Mouse (Mus musculus) bone marrow macrophage, adult 2 months (primary cell): Measurements from ENCODE around the gene Ap5b1. TPM values are rescaled to one million over a fixed set of nuclear protein-coding genes. Genes with fewer than 3 reads are reported as not detected.

ENCODE experiments used
- H3K27ac ChIP-seq: 2 replicates; pipeline ENCODE4 v1.5.1; 2012; ENCODE audit warnings: low read depth, low read length; ENCODE audit not compliant: insufficient read depth
- H3K4me1 ChIP-seq: 2 replicates; pipeline ENCODE4 v1.6.1; 2012; ENCODE audit warnings: low read length; ENCODE audit not compliant: control insufficient read depth, insufficient read depth
- H3K4me3 ChIP-seq: 2 replicates; pipeline ENCODE4 v1.5.1; 2012; ENCODE audit warnings: mild to moderate bottlenecking, low read length, moderate library complexity; ENCODE audit not compliant: insufficient read depth
- CTCF ChIP-seq: IDR thresholded peaks from 2 replicates; pipeline ENCODE4 v1.5.1; 2012; ENCODE audit warnings: low read depth, mild to moderate bottlenecking, low read length, moderate library complexity
- POLR2A ChIP-seq: IDR thresholded peaks from 2 replicates; pipeline ENCODE4 v1.6.1; 2012; ENCODE audit warnings: mild to moderate bottlenecking, low read depth, low read length, borderline replicate concordance
- polyA plus RNA-seq: library from polyadenylated mRNA; stranded (reverse); fragments of >200 nt; gene quantifications from 2 replicates; pipeline ENCODE4 v1.2.4, GENCODE M21; 2012; ENCODE audit not compliant: missing spikeins, insufficient read depth, insufficient read length

The Ap5b1 gene
- polyA plus RNA-seq, 1 experiment: 14.4 TPM

DNA sequence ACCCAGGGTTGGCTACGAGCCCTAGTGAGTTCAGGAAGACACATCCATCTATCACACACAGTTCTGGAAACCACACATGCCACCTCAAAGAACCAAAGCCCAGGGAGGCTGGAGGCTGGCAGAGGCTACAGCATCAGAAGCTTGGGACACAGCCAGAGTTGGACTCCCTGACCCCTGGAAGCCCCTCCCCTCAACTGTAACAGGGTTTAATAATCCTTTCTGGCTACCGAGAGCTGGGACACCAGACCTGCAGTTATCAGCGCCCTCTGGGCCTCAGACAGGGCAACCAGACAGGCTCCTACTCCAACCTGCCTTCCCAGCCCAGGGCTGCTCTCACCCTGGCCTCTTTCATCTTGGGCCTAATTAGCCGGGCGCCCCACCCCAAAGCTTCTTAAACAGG is 1.5 kb upstream of the Ap5b1 start:
- no peak overlapping the region for H3K27ac ChIP-seq
- H3K4me1 ChIP-seq: peaks cover 18% of the 10 kb centered on the region
- H3K4me3 ChIP-seq: no peak overlapping the region
- TF ChIP-seq POLR2A (no peak), CTCF (no peak)

DNA sequence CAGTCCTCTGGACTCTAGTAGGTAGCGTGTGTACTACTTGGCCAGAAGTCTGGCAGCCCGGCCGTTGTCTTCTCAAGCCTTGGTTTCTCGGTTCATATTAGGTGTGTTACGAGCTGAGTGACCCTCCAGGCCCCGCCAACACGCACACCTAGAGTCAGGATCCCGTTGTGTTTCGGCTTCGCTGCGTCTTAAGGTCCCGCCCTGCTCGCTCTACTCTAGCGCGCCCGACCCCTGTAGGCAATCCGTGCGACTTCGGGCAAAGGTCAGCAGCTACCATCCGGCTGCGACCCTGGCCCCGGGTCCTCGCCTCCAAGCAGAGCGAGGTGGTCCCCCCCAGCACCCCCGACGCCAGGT is 668 bp upstream of the Ap5b1 start:
- TF ChIP-seq POLR2A: no peak
- no peak for TF ChIP-seq CTCF

DNA sequence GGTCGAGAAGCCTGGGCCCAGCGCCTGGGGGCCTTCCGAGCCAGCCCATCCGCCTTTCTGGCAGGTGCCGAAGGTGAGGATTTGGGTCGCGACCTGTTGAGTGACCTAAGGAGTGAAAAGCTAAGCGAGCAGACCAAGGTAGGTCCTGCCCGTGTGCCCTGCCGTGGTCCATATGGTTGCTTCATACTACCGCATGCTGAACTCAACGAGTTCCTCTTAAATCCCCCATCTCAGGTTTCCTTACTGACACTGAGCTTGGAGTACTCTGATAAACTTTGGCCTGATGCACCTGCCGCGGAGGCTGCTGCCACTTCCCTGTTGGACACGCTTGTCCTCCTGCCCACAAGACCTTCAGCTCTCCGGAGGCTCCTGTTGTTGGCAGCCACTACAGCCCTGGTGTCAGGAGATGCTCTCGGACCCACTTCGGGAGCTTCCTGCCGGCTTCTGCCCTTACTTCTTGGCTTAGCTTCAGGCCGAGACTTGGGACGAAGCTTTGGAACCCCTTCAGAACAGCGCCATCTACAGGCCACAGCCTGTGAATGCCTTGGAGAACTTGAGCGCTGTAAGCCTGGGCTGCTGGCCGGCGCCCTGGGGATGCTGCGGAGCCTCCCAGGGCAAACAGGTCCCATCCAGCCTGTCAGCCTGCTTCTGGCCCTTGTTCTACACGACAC is 780 bp downstream of the Ap5b1 start:
- peak overlapping the region; percentile 88 for H3K4me3 ChIP-seq

More for the DNA sequence above, 668 bp upstream of the Ap5b1 start:
- peak overlapping the region; percentile 53 for H3K27ac ChIP-seq
- H3K4me1 ChIP-seq: peaks cover 23% of the 10 kb centered on the region
- H3K4me3 ChIP-seq: peak overlapping the region; percentile 88

DNA sequence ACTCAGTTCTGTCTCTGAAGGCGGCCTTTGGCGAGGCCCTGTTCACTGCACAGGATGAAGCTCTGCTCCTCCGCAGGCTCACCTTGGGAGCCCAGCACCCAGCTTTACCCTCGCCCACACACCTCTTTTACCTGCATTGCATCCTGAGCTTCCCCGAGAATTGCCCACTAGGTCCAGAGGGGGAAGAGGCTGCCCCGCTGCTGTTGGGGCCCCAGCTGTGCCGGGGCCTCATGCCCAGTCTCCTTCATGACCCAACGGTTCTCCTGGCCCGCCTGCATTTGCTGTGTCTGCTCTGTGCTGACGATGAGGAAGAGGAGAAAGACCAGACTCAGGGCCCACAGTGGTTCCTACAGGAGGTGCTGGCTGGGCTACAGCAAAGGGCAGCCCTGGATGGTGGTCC is 1.7 kb downstream of the Ap5b1 start:
- H3K4me1 ChIP-seq: peaks cover 35% of the 10 kb centered on the region
- no peak for TF ChIP-seq POLR2A
- TF ChIP-seq CTCF: no peak
- peak overlapping the region; percentile 94 for H3K27ac ChIP-seq
- peak overlapping the region; percentile 88 for H3K4me3 ChIP-seq

More for the DNA sequence above, 780 bp downstream of the Ap5b1 start:
- peaks cover 33% of the 10 kb centered on the region for H3K4me1 ChIP-seq
- peak overlapping the region; percentile 94 for H3K27ac ChIP-seq
- peak; percentile 70 for TF ChIP-seq CTCF
- no peak for TF ChIP-seq POLR2A

DNA sequence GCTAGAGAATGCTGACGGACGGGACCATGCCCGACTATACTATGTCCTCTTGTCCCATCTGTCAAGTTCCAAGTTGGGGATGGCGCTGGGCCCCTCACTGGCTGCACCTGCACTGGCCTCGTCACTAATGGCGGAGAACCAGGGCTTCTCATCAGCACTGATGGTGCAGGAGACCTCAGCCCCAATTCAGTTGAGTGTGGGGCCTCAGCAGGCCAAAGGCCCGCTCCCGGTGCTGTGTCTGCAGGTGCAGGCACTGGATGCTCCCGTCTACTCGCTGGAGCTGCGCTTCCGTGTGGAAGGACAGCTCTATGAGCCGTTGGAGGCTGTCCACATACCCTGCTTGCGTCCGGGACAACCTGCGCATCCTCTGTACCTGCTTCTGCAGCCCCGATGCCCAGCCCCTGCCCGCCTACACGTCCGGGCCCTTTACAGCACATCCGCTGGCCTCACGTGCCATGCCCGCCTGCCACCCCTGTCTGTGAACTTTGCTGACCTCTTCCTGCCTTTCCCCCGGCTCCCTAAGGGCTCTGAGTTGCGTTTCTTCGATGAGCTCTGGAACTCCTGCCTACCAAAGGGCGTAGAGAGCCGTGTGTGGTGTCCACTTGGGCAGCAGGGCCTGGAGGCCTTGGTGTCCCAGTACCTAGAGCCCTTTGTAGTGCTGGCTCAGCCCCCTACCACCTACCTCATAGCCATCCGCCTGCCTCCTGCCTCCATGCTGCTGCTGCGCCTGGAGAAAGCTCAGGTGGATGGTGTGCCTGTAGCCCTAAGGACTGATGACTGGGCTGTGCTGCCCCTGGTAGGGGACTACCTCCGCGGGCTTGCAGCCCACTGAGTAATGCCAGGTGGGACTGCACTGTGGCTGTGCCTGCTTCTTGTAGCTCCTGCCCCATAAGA is 2.8 kb downstream of the Ap5b1 start:
- TF ChIP-seq POLR2A (no peak), CTCF (no peak)
- H3K4me1 ChIP-seq: peaks cover 37% of the 10 kb centered on the region
- H3K4me3 ChIP-seq: no peak overlapping the region
- H3K27ac ChIP-seq: peak overlapping the region; percentile 94

DNA sequence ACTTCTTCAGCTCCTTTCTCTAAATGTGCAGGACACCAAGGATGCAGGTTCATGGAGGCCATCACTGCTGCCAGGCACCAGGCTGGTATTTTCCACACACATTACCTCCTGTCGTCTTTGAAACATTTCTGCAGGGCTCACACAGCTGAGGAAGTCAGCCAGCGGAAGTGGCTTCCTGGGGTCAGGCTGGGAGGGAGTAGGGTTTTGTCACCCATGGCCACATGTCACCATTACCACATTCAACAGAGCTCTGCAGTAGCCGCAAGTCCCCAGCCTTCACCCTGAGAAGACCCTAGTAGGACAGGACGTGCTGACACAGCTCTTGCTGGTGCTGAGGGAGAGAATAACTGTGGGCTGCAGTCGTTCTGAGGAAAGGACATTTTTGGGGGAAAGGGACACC is 4.0 kb downstream of the Ap5b1 start:
- peak overlapping the region; percentile 94 for H3K27ac ChIP-seq
- peak overlapping the region; percentile 13 for H3K4me3 ChIP-seq
- TF ChIP-seq CTCF (no peak), POLR2A (no peak)
- peaks cover 40% of the 10 kb centered on the region for H3K4me1 ChIP-seq

DNA sequence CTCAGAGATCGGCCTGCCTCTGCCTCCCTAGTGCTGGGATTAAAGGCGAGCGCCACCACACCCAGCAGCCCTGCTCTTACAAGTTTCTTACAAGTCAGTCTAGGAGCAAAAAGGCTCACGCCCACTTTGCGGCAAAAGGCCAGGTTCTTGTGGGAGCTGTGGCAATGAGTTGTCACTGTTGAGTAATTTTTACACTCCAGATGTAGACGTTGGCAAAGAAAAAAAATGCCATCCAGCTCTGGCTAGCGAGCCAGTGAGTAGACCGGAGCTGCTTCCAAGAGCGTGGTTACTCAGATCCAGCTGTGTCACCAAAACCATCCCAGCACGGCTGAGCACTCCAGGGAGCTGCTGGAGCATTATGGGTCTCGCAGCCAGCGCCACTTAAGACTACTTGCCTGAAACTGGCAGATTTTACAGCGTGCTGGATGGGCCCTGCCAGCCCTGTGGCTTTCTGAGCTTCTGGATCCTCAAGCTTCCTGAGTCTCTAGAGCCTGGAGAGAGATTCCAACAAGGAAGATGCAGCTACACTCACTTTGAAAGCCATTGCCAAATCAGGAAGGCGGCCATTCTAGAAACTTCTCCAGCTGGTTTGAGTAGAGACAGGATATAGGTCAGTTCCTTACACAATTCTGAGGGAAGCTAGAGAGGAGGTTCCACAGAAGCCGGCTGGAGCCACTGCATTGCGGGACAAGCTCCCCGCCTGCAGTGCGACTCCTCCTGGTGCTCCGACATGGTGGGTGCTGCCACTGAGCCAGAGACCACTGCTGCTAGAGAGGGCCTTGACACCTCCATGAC is 4.7 kb downstream of the Ap5b1 start:
- Histone ChIP-seq H3K27ac (peak overlapping the region; percentile 94), H3K4me3 (peak overlapping the region; percentile 31), H3K4me1 (peaks cover 40% of the 10 kb centered on the region)
- TF ChIP-seq POLR2A (no peak), CTCF (no peak)

DNA sequence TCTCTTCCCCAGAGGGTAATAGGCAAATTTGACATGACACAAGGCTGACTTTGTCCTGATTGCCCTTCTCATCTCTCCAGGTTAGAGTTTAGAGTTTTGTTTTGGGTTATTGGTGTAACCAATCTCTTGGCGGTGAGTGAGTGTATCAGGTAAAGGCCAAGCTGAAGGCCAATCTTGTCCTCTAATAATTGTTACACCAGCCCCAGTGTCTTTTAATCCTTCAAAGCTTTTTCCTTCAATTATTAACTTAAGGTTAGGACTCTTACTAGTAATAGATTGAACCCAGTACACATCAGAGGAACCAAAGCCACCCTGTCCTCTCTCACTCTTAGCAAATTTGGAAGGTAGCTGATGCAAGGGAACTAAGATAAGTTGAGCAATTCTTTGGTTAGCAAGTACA is 7.5 kb downstream of the Ap5b1 start:
- no peak overlapping the region for H3K27ac ChIP-seq
- TF ChIP-seq POLR2A: no peak
- H3K4me3 ChIP-seq: no peak overlapping the region

DNA sequence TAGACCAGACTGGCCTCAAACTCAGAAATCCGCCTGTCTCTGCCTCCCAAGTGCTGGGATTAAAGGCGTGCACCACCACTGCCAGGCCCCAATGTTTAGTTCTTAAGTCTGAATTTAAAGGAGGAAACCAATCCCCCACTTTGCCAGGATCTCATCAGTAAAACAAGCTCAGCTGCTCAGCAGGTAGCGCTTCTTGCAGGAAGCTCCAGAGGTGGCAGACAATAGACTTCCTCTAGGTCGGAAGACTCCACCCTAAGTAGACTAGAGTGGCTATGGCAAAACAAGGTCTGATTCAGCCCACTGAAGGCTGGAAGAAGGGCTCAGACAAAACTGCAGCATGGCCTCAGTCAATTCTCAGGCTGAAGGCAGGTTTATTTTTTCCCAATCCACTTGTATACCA is 12.1 kb downstream of the Ap5b1 start:
- peaks cover 5% of the 10 kb centered on the region; the same call in 1 of the 2 replicates for H3K4me1 ChIP-seq
- no peak overlapping the region for H3K27ac ChIP-seq
- no peak overlapping the region for H3K4me3 ChIP-seq
- TF ChIP-seq CTCF (no peak), POLR2A (no peak)

More for the DNA sequence above, 7.5 kb downstream of the Ap5b1 start:
- H3K4me1 ChIP-seq: peaks cover 32% of the 10 kb centered on the region
